Mouse (Mus musculus): ENCODE results near the gene Adgrg3. TPM values are rescaled to one million over a fixed set of nuclear protein-coding genes. Genes with fewer than 3 reads are reported as not detected.

The Adgrg3 gene
- total RNA-seq, 2 experiments from 2014 or later, result 0.70 to 1.3 TPM

- intact Hi-C loops (cut with DNase I), result loop anchor here (5.0 kb wide), 3 partner anchors 53 to 128 kb away; no protein-coding TSS in a partner anchor
- DNase-seq (ENCODE audit: low spot score), result no peak
Observed at GRCm38 (mm10) chr8:95075504-95075903, 58.0 kb downstream of the Adgrg3 start.

GRCm38 (mm10) chr8:95076151-95076550 is 58.7 kb downstream of the Adgrg3 start:
- DNase-seq (ENCODE audit: low spot score), result no peak
- intact Hi-C loops (cut with DNase I), result loop anchor here (5.0 kb wide), 3 partner anchors 54 to 129 kb away; no protein-coding TSS in a partner anchor

- intact Hi-C loops (cut with DNase I), result loop anchor here (5.0 kb wide), 3 partner anchors 56 to 131 kb away; no protein-coding TSS in a partner anchor
- DNase-seq (ENCODE audit: low spot score), result no peak
Observed at GRCm38 (mm10) chr8:95078055-95078454, 60.6 kb downstream of the Adgrg3 start.

- intact Hi-C loops (cut with DNase I), result loop anchor here (5.0 kb wide), 3 partner anchors 57 to 132 kb away; no protein-coding TSS in a partner anchor
Observed at GRCm38 (mm10) chr8:95079305-95079704, 61.8 kb downstream of the Adgrg3 start.

GRCm38 (mm10) chr8:95080381-95081341 is 63.2 kb downstream of the Adgrg3 start, which contains the start of gene Katnb1:
Katnb1 (plus strand) TSS chr8:95081186.
- peak; percentile 98 for DNase-seq (ENCODE audit: low spot score)
- intact Hi-C loops (cut with DNase I), result no loop called here

More at GRCm38 (mm10) chr8:95079305-95079704, 61.8 kb downstream of the Adgrg3 start:
- DNase-seq (ENCODE audit: low spot score), result no peak

GRCm38 (mm10) chr8:95081650-95082049 is 64.2 kb downstream of the Adgrg3 start:
- intact Hi-C loops (cut with DNase I), result no loop called here
- DNase-seq (ENCODE audit: low spot score), result no peak

- no peak for DNase-seq (ENCODE audit: low spot score)
- intact Hi-C loops (cut with DNase I), result no loop called here
Observed at GRCm38 (mm10) chr8:95084261-95084660, 66.8 kb downstream of the Adgrg3 start.

- intact Hi-C loops (cut with DNase I), result no loop called here
- no peak for DNase-seq (ENCODE audit: low spot score)
Observed at GRCm38 (mm10) chr8:95084744-95085431, 67.4 kb downstream of the Adgrg3 start.

- intact Hi-C loops (cut with DNase I), result no loop called here
- no peak for DNase-seq (ENCODE audit: low spot score)
Observed at GRCm38 (mm10) chr8:95085432-95086141, 68.1 kb downstream of the Adgrg3 start.

- intact Hi-C loops (cut with DNase I), result no loop called here
- no peak for DNase-seq (ENCODE audit: low spot score)
Observed at GRCm38 (mm10) chr8:95093574-95093973, 76.1 kb downstream of the Adgrg3 start.

Other genes with a start within 250 kb of the Adgrg3 start
- gene Cx3cl1, start 245.7 kb upstream of the Adgrg3 start, total RNA-seq (2021), result 1 to 10 TPM; 2.2 to 4.0 TPM
- not detected for gene Ccl17, start 207.2 kb upstream of the Adgrg3 start, total RNA-seq (2021)
- gene Coq9, start 179.4 kb upstream of the Adgrg3 start, total RNA-seq (2021), result 100 to 1,000 TPM; 542 TPM
- 10 to 100 TPM; 73.7 to 80.1 TPM for gene Ciapin1, start 179.3 kb upstream of the Adgrg3 start, total RNA-seq (2021)
- 10 to 100 TPM; 57.5 to 64.3 TPM for gene Polr2c, start 160.2 kb upstream of the Adgrg3 start, total RNA-seq (2021)
- gene Dok4, start 141.4 kb upstream of the Adgrg3 start, total RNA-seq (2021), result 10 to 100 TPM; 17.5 to 21.4 TPM
- 1 to 10 TPM; 6.3 to 7.2 TPM for gene Ccdc102a, start 99.6 kb upstream of the Adgrg3 start, total RNA-seq (2021)
- under 1 TPM; 0.29 to 0.34 TPM for gene Adgrg5, start 94.0 kb upstream of the Adgrg3 start, total RNA-seq (2021)
- gene Adgrg1, start 42.9 kb upstream of the Adgrg3 start, total RNA-seq (2021), result 10 to 100 TPM; 38.6 to 48.7 TPM
- gene Drc7, start 37.4 kb downstream of the Adgrg3 start, total RNA-seq (2021), result not detected
- gene Katnb1, start 63.5 kb downstream of the Adgrg3 start, total RNA-seq (2021), result 1 to 10 TPM; 5.5 to 6.8 TPM
- gene Kifc3, start 185.1 kb downstream of the Adgrg3 start, total RNA-seq (2021), result 10 to 100 TPM; 67.1 to 72.4 TPM

All from heart, postnatal 25 days (tissue).